Mouse (Mus musculus): ENCODE data around the gene Rflna.
A peak's percentile ranks its signal among the peaks of the same experiment; 100 is the strongest.

Gene Rflna

GRCm38 (mm10) chr5:125052237-125052602 is 49.2 kb downstream of the Rflna start:
- DNase-seq (ENCODE audit: low spot score in 2 of 2), result peak in 1 of 2 experiments; percentile 49

- peak; percentile 60 to 89 for DNase-seq (ENCODE audit: low spot score in 2 of 2)
These were observed 49.8 kb downstream of the Rflna start for GRCm38 (mm10) chr5:125052603-125053488.

- DNase-seq (ENCODE audit: low spot score in 2 of 2), result peak in 1 of 2 experiments; percentile 36
These were observed 50.6 kb downstream of the Rflna start for GRCm38 (mm10) chr5:125053661-125054060.

- peak in 1 of 2 experiments; percentile 30 for DNase-seq (ENCODE audit: low spot score in 2 of 2)
These were observed 52.9 kb downstream of the Rflna start for GRCm38 (mm10) chr5:125055901-125056300.

GRCm38 (mm10) chr5:125056331-125056695 is 53.3 kb downstream of the Rflna start:
- DNase-seq (ENCODE audit: low spot score in 2 of 2), result no peak

- no peak for DNase-seq (ENCODE audit: low spot score in 2 of 2)
These were observed 53.9 kb downstream of the Rflna start for GRCm38 (mm10) chr5:125056696-125057554.

GRCm38 (mm10) chr5:125057555-125058266 is 54.7 kb downstream of the Rflna start:
- DNase-seq (ENCODE audit: low spot score in 2 of 2), result peak in 1 of 2 experiments; percentile 42

GRCm38 (mm10) chr5:125058267-125058668 is 55.2 kb downstream of the Rflna start:
- DNase-seq (ENCODE audit: low spot score in 2 of 2), result peak in 1 of 2 experiments; percentile 49

Data from spleen, postnatal 10 days (tissue).